Mouse (Mus musculus) C2C12 (cell line): ENCODE measurements at regions not wholly inside any gene's neighbourhood (a gene's known extent, or its start where the extent isn't known, plus 50 kb on each side); places are given as distances from the start of the nearest gene placed in this dataset.

Experiments
- CTCF ChIP-seq: IDR thresholded peaks from one replicate; pipeline ENCODE4 v1.5.1; 2011; ENCODE audit not compliant: control insufficient read depth, insufficient read depth, insufficient read length
- MAX ChIP-seq: IDR thresholded peaks from one replicate; pipeline ENCODE4 v1.6.1; 2011; ENCODE audit warnings: mild to moderate bottlenecking, control low read depth
- MYOD1 ChIP-seq: IDR thresholded peaks from one replicate; pipeline ENCODE4 v1.6.1; 2011; ENCODE audit warnings: low read depth; ENCODE audit not compliant: control insufficient read depth, insufficient read length
- MYOG ChIP-seq: IDR thresholded peaks from one replicate; pipeline ENCODE4 v1.6.1; 2011; ENCODE audit not compliant: control insufficient read depth, insufficient read length; ENCODE audit errors: extremely low read depth

DNA sequence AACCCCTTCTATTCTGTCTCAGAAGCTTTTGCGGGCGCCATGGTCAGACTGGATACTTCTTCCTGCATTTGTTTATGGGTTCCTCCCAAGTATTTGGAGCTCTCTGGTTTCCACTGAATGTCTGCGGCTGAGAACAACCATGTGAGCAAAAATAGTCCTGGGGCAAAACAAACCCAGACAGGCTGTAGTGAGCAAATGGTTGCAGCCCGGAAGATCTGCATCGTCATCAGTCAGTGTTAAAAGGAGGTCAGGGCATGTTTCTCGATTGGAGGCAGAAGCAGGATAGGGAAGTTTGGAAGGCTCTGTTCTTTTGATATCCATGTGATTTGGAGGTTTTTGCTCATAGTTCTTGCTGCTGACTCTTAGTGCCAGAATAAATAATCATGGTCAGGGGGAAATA is 492.1 kb upstream of the Jag1 start:
- no peak for TF ChIP-seq CTCF
- TF ChIP-seq MAX, result no peak
- no peak for TF ChIP-seq MYOD1
- no peak for TF ChIP-seq MYOG
